Mouse (Mus musculus) thymus, adult 18-20 months (tissue): ENCODE data around the gene Mrvi1.
A peak's percentile ranks its signal among the peaks of the same experiment; 100 is the strongest.
"Not testable (repeated sequence)": the region's sequence is repeated elsewhere in the genome, so short reads cannot be mapped to it uniquely, and the experiment has no call there.

ENCODE experiments used
- DNase-seq, 2 experiments: peaks; one replicate each; pipeline ENCODE4 v3.0.0; 2022; ENCODE audit warnings: mixed read lengths in 2 of 2

Gene Mrvi1

DNA sequence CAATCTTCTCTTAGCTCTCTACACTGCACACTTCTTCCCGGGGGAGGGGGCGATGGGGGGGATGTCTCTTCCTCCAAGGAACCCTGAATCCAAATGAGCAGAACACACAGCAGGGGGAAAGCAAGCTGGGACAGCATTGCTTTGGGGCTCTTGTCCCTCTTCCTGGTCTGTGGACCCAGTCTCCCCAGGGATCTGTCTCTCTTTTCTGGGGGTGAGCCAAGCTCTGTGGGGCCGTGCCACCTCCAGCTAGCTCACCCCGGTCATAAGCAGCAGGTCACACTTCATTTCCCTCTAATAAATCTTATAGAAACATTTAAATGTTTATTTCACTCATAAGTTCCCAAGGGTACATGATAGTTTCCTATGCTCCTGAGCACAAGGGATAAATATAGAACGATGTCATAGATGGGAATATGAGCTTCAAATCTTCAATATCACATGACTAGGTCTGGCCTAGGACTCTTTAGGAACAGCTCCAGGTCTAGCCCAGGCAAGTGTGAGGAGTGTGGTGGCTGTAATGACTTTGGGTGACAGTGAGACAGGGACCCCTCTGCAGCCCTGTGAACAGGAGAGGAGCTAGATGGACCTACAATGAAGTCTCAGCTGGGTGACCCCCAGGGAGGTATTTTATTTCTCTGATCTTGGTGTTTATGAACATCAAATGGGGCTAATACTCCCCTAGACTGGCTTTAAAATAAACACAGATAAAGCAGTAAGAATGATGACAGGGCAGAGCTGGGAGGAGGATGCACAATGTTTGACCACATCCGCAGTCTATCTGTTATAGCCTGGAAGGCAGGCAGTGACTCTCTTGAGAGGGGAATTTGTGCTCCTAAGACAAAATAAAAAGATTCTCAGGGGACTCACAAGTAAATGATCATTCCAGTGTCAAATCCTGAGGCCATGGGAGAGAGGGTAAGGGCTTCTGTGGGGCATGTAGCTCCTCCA is 46.2 kb downstream of the Mrvi1 start:
- no peak for DNase-seq

DNA sequence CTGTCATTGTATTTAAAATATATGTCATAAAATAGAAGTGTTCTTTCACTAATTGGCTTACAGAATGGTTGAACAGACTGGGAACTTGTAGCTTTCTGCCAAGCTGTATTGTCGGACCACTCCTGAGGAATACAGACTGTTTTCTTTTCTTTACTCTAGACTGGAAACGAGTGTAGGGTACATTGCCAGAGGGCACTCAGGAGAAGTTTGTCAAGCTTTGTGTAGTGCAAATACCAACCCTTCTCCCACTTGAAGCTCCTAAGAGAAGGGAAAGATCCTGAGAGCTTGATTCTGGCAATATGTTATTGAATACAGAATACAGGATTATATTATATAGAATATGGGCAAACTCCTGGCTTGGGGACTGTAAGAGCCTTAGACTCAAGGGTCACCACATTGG is 48.3 kb downstream of the Mrvi1 start:
- DNase-seq = no peak

DNA sequence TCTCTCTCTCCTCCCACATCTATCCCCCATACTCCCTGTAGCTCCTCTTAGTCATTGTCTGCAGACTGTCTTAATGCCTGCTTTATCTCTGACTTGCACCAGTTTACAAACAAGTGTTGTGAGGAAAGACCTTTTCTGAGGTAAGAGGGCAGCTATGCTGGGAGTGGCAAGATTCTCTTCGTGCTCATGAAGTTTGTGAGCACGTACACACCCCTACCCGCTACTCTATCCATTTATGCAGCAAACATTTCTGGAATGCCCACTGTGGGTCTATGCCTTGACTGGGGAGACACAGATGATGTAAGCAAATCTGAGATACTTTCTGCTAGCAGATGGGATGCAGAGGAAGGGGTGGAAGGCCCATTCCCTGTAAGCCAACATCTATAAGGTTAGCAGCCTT is 48.9 kb downstream of the Mrvi1 start:
- no peak for DNase-seq

DNA sequence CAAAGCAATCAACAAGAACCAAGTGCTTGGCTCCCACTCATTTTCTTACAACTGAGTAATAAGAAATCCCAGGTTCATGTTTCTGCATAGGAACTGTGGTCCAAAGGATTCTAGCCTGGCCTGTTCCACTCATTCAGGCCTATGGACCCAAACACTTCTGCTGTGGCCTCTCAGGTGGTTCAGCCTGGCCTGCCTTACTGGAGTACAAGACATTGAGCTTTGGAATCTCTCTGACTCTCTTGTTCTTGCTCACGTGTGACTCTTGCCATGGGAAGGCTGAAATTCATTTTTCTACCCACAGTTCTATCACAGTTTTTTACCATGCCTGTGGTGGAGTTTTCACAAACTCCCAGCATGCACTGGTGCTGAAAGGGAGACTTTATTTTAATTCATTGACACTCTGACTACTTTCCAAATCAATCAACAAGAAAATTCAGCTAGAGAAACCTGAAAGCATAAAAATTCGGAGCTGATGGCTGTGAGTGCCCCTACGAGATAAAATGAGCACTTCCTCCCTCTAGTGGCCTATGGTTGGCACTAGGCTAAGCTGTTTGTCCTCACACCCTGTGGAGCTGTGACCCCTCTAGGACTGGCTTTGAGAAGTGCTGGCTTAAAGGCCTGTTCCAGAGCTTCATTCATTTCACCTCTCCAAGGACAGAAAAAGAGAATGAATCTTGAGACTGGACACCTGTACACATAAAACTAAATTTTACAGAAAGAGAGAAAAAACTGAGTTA is 52.0 kb downstream of the Mrvi1 start:
- peak in 1 of 2 experiments; percentile 23 for DNase-seq

DNA sequence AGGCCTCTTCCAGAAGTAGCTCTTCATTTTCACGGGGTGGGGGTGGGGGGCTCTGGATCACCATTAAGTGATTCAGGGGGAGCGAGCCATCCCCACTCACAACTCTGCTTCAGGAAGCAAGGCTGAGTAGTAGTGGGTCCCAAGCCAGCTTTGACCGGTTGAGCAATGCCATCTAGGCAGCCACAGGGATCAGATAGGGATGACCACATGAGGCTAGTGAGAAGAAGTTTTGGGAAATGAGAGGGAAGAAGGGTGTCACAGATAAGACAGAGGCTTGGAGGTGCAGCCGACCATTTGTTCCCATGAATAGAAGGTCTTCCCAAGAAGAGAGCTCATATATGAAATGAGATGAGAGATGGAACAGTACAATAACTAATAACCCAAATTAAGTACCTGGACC is 55.7 kb downstream of the Mrvi1 start:
- no peak for DNase-seq

DNA sequence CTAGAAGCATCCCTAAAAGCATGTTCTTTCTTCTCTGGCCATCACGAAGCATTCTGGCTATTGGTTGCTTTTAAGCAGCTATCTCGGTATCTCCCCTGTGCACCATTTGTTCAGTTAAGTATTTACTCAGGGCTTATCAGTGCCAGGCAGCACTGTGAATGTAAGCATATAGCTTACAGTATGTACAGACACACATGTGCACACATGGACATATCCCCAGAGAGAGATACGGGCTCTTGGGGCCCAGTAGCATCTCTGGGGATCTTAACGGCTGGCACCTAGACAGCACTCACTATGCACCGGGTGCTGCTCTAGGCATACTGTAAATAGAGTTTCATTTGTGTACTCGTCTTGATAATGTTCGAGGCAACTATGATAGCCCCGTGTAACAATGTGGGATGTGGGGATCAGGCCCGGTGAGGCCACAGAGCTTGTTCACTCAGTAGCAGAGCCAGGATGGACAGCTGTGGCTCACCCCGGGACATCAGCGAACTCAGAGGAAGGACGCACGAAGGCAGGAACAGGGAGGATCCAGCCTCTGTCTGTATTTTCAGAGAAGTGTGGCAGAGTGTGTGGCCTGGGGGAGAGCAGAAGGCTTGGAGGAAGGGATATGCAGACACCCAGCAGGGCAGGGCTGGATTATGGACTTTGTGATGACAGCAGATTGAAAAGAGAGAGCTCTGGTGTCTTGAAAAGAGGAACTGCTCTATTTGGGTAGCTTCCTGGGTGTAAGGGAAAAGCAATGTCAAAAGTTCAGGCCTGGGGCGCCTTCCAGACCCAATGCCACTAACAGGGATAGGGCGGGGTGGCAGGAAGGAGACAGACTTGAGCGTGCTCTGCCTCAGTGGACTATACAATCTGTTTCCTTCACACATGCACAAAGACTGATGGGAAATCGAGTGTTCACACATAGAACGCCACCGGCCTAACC is 61.7 kb downstream of the Mrvi1 start:
- no peak for DNase-seq

DNA sequence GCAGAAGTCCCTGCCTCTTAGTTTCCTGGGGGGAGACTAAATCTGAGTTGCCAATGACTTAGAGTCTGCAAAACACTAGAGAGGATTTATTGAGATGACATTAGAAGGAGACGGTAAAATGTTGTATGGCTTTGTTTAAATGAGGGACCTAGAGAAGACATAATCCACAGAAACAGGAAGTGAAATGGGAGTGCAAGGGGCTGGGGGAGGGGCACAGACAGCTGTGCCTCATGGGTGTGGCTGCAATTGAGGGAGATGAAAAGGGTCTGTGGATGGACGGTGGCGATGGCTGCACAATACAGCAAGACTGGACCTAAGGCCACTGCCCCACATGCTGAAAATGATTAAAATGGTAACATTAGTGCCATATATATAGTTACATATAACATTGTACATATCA is 62.5 kb downstream of the Mrvi1 start:
- peak; percentile 26 to 39 for DNase-seq

DNA sequence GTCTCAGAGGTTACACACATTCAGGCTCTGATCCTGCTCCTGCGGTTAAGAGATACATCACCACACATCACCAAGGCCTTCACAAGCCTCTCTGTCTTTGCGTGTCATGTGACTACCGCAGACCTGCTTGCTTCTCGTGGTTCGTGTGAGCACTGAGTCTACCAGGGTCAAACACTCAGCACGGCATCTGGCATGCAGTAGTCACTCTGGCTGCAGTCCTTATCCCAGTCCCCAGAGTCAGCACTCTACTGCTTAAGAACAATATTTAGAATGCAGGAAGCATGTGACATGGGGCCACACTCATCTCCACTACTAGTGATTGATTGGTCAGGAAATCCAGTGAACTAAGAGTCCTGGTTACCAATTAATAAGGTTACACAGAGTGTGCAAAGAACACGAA is 66.3 kb downstream of the Mrvi1 start:
- DNase-seq = no peak

DNA sequence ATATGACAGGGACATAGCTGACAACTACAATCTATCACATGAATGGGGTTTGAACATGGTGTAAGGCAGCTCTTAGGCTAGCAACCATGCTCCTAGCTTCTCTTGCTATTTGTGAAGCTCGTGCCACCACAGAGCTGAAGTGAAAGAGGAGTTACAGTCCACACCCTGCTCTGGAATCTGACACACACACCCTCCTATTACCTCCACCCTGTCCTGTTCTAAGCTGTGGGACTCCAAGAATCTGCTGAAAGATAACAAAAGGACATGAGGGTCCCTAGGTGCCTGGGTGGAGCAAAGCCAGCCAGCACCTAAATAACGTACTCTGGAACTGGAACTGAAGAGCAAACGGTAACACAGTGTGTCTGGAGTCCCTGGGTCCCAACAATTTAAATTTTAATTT is 67.7 kb downstream of the Mrvi1 start:
- no peak for DNase-seq

DNA sequence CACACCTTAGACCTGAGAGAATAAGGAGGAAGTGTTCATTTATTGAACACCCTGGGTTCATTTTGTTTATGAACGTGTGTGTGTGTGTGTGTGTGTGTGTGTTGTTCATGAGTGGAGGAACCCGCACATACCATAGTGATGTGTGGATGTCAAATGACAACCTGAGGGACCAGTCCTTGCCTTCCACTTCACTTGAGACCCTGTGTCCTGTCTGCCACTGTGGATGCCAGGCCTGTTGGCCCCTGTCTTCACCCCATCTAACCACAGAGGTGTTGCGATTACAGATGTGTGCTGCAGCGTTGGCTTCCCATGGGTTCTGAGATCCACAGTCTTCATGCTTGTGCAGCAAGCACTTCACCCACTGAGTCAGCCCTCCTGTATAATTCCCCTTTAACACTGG is 68.5 kb downstream of the Mrvi1 start:
- DNase-seq = no peak

DNA sequence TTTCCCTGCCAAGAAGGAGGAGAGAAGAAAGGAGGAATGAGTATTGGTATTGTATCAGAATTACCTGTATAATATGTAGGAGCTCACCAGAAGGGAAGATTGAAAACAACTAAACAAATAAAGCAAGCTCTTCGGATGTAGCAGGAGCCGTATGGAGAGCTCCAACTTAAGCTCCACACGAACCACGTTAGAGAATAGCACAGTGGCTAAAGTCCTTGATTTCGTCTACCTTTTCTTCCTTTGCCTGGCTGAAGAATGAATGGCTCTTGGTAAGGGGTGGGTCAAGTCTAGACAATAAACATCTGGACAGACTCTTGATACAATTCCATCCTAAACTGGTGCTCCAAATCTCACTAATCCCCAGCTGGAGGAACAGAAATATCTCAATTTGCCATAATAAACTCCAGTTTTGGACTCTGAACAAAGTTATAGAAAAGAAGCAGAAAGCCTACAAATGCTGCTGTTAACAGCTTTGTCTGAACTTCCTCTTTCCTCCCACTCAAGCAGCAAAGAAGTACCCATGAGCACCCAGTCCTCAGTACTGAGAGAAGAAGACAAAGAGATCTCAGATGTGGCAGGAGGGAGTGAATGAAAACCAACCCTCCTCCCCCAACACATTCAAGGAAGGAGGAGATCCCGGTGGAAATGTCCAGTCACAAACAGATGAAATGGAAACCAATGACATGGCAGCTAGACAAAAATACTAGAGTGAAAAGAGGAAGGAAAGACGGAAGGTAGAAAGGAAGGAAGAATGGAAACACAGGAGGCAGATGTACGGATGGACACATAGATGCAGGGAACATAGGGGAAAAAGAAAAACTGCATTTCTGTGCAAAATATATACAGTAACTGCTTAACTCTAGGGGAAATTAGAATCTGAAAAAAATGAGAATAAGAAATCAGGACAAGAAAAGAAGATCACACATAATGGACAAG is 73.8 kb downstream of the Mrvi1 start:
- DNase-seq = no peak

DNA sequence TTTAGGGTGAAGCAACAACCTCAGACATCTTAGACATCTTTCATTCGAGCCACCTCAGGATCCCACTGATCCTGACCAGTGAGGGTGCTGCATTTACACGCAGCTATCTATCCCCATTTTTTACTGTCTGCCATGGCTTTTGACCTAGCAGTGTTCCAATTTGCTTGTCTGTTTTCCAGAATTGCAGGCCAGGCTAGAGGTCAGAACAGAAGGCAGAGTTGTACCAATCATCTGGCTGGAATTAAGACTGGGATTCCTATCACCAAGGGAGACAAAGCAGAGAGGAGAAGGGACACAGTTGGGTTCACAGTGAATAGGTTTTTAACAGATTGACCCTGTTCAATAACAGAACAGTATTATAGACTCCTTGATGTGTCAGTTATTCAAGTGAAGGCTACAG is 75.7 kb downstream of the Mrvi1 start:
- DNase-seq = no peak

DNA sequence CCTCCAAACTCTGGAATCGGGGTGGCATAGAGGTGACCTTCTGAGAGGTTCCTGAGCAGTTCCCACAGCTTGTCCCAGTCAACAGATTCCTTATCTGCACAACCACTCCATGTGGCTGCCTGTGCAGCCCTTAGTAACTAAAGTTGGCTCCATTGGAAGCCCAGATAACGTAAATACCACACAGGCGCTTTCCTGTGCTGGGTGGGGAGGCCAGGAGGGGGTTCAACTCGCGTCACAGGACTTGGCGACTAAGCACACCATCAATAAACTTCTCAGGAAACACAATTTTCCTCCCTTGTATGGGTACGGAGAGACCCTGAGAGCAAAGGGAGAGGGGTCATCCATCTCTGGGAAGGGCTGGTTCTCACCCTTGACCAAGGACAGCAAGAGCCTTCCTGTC is 79.0 kb downstream of the Mrvi1 start:
- no peak for DNase-seq

DNA sequence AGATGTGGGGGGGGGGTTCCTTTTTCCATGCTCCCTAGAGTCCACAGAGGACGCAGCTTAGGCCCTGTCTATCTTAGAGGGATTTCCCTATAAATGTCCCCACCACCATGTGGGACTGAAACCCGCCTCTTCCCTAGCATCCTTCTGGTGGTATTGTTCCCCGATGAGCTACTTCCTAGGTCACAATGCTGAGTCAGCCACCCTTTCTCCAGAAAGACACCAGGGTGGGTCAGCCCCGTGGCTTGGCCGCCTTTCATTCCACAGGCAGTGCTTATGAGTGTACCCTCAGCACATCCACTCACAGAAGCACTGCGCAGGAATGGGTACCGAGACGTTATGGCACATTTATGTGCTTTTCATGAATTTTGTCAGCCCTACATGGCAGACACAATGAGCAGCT is 85.1 kb downstream of the Mrvi1 start:
- DNase-seq = no peak

DNA sequence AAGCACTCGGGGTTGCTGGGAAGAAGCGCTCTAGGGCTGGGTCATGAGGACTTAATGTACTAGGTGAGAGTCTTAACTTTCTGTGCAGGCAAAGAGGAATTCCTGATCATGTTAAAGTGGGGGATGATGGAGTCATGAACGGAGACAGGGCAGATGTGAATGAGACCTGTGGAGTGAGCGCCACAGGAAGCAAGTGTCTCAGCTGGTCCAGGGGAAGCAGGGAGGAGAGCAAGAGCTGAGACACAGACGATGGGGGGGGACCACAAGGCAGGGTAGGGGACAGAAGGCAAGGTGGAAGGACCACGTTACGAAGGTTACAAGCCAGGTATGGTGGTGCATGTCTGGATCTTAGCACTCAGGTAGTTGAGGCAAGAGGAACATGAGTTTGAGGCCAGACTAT is 85.8 kb downstream of the Mrvi1 start:
- DNase-seq = no peak

DNA sequence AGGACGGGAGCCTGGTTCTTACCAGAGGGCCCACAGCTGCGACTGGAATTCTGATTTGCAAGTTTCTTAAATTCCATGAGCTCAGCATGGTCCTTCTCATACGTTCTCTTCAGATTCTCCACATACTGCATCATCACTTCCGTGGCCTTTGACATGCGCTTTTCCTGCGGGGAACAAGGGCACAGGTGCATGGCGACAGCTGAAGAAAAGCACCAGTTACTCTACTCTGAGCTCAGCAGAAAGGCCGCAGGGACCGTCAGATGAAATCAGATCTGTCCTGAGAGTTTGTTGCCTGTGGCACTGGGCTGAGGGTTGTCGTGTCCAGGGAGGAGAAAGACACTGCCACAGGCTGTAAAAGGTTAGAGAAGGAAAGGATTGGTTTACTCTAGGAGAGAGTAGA is 86.5 kb downstream of the Mrvi1 start:
- DNase-seq = not testable (repeated sequence)

DNA sequence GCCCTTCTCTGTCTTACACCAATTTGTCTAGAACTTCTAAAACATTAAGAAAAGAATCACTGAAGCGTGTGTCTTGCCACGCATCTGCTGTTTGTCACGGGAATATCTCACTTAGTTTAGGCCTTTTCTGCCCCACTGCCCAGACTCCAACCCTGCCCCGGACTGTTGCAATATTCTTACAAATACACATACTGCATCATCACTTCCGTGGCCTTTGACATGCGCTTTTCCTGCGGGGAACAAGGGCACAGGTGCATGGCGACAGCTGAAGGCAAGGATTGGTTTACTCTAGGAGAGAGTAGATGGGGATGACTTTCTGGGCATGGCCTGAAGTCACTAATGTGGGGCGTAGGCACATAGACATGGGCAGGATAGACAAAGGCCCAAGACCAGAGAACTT is 87.6 kb downstream of the Mrvi1 start:
- DNase-seq = no peak

DNA sequence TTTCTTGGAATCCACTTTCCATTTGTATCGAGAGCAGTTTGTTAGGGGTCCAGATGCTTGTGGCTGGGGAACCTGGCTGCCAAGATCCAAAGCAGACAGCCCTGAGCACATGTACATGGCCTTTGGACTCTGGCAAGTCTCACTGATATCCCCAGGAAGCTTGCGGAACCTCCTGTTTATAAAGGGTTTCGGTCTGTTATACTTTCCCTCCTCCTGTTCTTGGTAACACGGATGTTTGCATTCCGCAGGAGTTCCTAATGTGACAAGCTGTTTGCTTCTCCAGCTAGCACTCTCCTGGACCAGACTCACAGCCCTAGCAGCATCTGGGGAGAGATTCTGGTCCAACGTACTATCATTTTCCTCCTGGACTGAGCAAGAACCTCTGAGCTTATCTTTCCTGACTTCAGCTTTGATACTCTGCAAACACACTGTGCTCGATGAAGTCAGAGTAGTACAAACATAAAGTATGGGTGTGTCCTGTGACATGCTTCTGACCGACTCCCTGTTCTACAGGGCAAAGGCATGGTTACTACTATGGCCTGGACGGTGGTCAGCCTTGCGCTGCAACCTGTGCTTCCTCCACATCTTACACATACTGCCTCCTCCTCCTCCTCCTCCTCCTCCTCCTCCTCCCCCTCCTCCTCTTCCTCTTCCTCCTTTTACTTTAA is 88.2 kb downstream of the Mrvi1 start:
- no peak for DNase-seq

DNA sequence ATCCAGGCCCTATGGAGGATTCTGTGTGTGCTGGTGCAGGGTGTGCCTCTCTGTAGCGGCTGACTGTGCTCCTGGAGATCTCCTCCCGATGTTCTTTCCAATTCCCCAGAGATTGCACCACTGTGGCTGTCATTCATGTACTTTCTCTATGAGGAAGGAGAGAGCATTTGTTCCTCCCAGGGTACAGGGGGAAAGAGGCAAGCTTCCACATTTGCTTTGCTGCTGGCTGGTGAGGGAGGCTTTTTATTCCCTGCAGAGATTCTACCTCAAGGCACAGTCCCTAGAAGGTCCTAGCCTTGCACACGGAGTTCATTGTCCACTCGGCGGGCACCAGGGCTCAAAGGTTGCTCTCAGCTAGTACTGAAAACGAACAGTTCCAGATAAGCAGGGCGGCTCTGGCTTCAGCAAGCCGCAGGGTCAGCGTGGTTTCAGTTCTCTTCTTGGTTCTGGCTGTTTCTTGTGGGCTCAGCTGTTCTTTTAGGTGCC is 90.7 kb downstream of the Mrvi1 start:
- DNase-seq = no peak

DNA sequence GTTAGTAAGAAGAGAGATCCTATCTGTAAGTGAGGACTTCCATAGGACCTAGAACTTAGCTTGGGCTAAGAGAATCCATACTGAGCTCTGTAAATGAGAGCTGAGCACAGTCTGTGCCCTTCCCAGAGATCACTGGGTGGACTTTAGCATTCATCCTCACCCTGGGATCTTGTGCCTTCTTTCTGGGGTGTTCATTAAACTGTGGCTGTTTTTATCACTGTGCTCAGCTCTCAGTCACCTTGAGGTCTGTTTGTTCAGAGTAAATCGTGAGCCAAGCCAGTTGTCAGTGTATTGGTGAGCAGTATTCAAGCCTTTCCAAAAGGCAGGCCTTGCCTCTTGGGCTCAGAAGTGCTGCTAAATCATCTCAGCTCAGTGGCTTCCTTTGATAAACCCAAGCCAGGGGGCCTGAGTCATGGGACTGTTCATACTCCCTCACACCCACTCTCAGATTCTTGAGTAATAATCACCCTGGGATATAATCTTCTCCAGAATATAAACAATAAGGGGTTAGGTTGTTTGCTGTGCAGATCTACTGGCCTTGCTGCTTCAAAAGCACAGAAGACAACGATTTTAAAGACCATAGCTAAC is 100.4 kb downstream of the Mrvi1 start:
- no peak for DNase-seq

DNA sequence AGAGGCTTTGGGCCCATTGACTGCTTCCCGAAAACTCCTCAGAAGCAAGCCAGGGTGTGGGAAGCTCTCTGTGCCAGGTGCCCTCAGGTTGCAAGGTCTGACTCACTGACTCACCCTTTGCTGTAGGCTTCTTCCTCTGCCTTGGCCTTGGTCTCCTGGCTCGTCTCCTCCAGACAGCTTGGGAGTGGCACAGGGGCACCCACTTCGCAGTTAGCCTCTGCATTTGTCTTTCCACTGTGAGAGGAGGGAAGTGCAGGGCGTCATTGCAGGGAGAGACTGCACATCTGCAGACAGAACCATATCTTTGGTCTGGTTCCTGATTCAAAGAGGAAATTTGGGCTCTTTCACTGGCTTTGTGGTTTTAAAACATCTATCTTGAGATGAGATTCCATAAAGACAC is 104.2 kb downstream of the Mrvi1 start:
- DNase-seq = no peak
